Mouse (Mus musculus) heart, embryonic 15.5 days (tissue): ENCODE data around the gene Taf6l. TPM values are rescaled to one million over a fixed set of nuclear protein-coding genes. Genes with fewer than 3 reads are reported as not detected.
A peak's percentile ranks its signal among the peaks of the same experiment; 100 is the strongest.

Experiments
- ATAC-seq: fragments of 200-750 bp; cut with Nextera tagmentation; replicated peaks from 2 replicates; pipeline ENCODE4 v1.8.0; 2017; ENCODE audit warnings: low read depth, moderate TSS enrichment; ENCODE audit not compliant: insufficient number of reproducible peaks, insufficient read depth, low FRiP score
- H3K27ac ChIP-seq: fragments of 300-500 bp; sonication (generic); 2 replicates; pipeline ENCODE4 v1.5.1; 2015; ENCODE audit warnings: mild to moderate bottlenecking, inconsistent platforms
- H3K27me3 ChIP-seq: fragments of 300-500 bp; sonication (generic); 2 replicates; pipeline ENCODE4 v1.6.1; 2015; ENCODE audit warnings: inconsistent platforms
- H3K36me3 ChIP-seq: fragments of 300-500 bp; sonication (generic); 2 replicates; pipeline ENCODE4 v1.6.1; 2015; ENCODE audit warnings: mild to moderate bottlenecking, inconsistent platforms
- H3K4me1 ChIP-seq: fragments of 300-500 bp; sonication (generic); replicated peaks from 2 replicates; pipeline ENCODE4 v1.6.1; 2015; ENCODE audit warnings: inconsistent platforms
- H3K4me2 ChIP-seq: fragments of 300-500 bp; sonication (generic); 2 replicates; pipeline ENCODE4 v1.6.1; 2015; ENCODE audit warnings: inconsistent platforms, mild to moderate bottlenecking, moderate library complexity
- H3K4me3 ChIP-seq: fragments of 300-500 bp; sonication (generic); 2 replicates; pipeline ENCODE4 v1.5.1; 2015; ENCODE audit warnings: mild to moderate bottlenecking, inconsistent platforms
- H3K9ac ChIP-seq: fragments of 300-500 bp; sonication (generic); 2 replicates; pipeline ENCODE4 v1.6.1; 2015; ENCODE audit warnings: mild to moderate bottlenecking, inconsistent platforms
- H3K9me3 ChIP-seq: fragments of 300-500 bp; sonication (generic); replicated peaks from 2 replicates; pipeline ENCODE4 v1.6.1; 2016; ENCODE audit warnings: inconsistent platforms
- WGBS: fragments of 180-500 bp; shearing (Covaris S2); methylation state at CpG from one replicate; pipeline ENCODE4 v1.1.7; 2015; ENCODE audit warnings: mixed read lengths; 5-methylcytosine and 5-hydroxymethylcytosine counted together
- polyA plus RNA-seq: library from polyadenylated mRNA; unstranded; fragments of >200 nt; fragmentation: Nextera tagmentation; extraction: Ambion mirVana; gene quantifications from 2 replicates; pipeline ENCODE4 v1.2.1, GENCODE M21; 2015

Taf6l gene
- polyA plus RNA-seq: 15.4 and 18.8 TPM in 2 replicates

DNA sequence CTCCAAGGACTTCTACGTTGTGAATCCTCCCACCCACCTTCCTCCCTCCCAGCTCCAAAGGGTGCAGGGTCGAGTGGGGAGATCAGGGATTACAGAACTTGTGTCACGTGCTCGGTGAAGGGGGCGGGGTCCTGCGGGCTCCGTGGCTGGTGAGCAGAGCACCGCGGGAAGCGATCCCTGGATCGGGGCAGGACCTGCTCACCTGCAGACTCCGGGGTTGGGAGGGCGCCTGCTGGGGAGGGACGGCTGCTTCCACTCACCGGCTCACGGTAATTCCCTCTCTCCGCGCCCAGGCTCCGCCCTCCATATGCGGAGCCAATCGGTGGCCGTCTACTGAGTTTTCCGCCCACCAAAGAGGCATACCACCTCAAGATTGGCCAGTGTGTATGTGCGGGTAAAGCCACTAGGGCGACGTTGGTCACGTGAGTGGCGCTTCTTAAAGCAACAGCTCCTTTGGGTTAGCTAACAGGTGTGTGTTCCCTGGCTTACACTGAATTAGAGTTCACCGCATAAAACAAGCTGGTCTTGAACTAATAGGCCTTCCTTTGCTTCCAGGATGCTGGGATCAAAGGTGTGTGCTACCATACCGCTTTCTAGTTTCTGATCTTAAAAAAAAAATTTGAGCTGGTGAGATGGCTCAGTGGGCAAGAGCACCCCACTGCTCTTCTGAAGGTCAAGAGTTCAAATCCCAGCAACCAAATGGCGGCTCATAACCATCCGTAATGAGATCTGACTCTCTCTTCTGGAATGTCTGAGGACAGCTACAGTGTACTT lies at the start of gene Taf6l:
Taf6l (minus strand) TSS at position 410 of the 774 bp plus-strand sequence.
- peak within 1 kb of the TSS; percentile 76 for H3K4me3 ChIP-seq
- peak; percentile 98 for ATAC-seq
- H3K4me2 ChIP-seq: peak within 1 kb of the TSS; percentile 69
- peak within 1 kb of the TSS; percentile 83 for H3K27ac ChIP-seq
- WGBS: 1% methylated on average over 32 of the region's 32 CpGs
- peaks cover 12% of the 10 kb centered on the region for H3K4me1 ChIP-seq
- peak within 1 kb of the TSS; percentile 68 for H3K9ac ChIP-seq
- H3K27me3 ChIP-seq: no peaks in the 10 kb centered on the region
- no peaks in the 10 kb centered on the region for H3K9me3 ChIP-seq
- peaks cover 24% of the 10 kb centered on the region for H3K36me3 ChIP-seq

GRCm38 (mm10) chr19:8832971-8833370 lies 46.8 kb upstream of the Taf6l start:
- Histone ChIP-seq H3K27ac (no peak overlapping the region), H3K36me3 (peaks cover 70% of the 10 kb centered on the region), H3K4me3 (no peak overlapping the region), H3K4me1 (peaks cover 2% of the 10 kb centered on the region), H3K4me2 (no peak overlapping the region), H3K27me3 (no peaks in the 10 kb centered on the region), H3K9ac (no peak overlapping the region), H3K9me3 (no peaks in the 10 kb centered on the region)
- WGBS: 94% methylated on average over 4 of the region's 4 CpGs
- ATAC-seq: no peak

DNA sequence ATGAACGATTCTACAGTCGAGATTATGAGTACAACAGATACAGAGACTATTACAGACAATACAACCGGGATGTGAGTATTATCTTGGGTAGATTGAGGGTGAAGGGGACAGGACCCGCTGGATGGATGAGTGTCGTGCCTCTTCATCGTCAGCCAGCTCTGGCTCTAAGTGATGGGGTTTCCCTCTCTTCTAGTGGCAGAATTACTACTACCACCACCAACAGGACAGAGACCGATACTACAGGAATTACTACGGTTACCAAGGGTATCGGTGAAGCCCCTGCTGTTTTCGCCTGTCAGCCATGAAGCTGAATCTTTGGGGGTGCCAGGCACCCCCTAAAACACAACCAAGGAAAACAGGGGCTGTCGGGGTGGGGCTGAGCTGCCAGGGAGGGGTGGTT lies 45.0 kb upstream of the Taf6l start:
- Histone ChIP-seq H3K27ac (no peak overlapping the region), H3K9ac (no peak overlapping the region), H3K36me3 (peaks cover 87% of the 10 kb centered on the region), H3K4me2 (no peak overlapping the region), H3K27me3 (no peaks in the 10 kb centered on the region), H3K9me3 (no peaks in the 10 kb centered on the region), H3K4me3 (no peak overlapping the region), H3K4me1 (no peaks in the 10 kb centered on the region)
- 77% methylated on average over 11 of the region's 11 CpGs for WGBS
- no peak for ATAC-seq

DNA sequence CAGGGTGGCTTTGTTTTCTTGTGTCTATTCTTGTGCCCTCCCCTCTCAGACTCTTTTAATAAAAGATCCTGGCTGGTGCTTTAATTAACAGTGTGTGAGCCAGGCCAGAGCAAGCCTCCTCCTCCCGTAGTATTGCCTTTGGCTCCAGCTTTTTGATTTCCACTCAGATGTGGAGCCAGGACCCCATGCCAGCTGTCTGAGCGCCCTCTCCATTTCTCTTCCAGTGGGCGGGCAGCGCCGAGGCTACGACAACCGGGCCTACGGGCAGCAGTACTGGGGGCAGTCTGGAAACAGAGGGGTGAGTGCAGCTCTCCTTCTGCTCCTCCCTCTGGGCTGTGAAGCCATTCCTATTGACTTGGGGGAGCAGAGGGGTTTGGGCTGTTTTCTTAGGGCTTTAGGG lies 44.4 kb upstream of the Taf6l start:
- no peaks in the 10 kb centered on the region for H3K4me1 ChIP-seq
- ATAC-seq: no peak
- 89% methylated on average over 8 of the region's 8 CpGs for WGBS

GRCm38 (mm10) chr19:8829660-8830059 lies 43.4 kb upstream of the Taf6l start, which contains the start of gene AC129217.1:
TSS of gene AC129217.1 (plus strand) at chr19:8829773.
- ATAC-seq: no peak
- Histone ChIP-seq H3K36me3 (peaks cover 99% of the 10 kb centered on the region), H3K27me3 (no peaks in the 10 kb centered on the region), H3K4me3 (no peak within 1 kb of the TSS), H3K4me1 (no peaks in the 10 kb centered on the region), H3K9me3 (no peaks in the 10 kb centered on the region), H3K27ac (no peak within 1 kb of the TSS), H3K9ac (no peak within 1 kb of the TSS), H3K4me2 (no peak within 1 kb of the TSS)
- WGBS: 85% methylated on average over 8 of the region's 8 CpGs

More for the DNA sequence above, 44.4 kb upstream of the Taf6l start:
- Histone ChIP-seq H3K9me3 (no peaks in the 10 kb centered on the region), H3K27me3 (no peaks in the 10 kb centered on the region), H3K4me2 (no peak overlapping the region), H3K36me3 (peaks cover 93% of the 10 kb centered on the region), H3K4me3 (no peak overlapping the region), H3K9ac (no peak overlapping the region), H3K27ac (no peak overlapping the region)

GRCm38 (mm10) chr19:8822696-8823095 lies 36.5 kb upstream of the Taf6l start:
- WGBS: 67% methylated on average over 8 of the region's 8 CpGs
- Histone ChIP-seq H3K4me1 (peaks cover 25% of the 10 kb centered on the region), H3K27me3 (no peaks in the 10 kb centered on the region), H3K4me2 (peak overlapping the region; percentile 83), H3K9me3 (no peaks in the 10 kb centered on the region), H3K27ac (no peak overlapping the region), H3K4me3 (peak overlapping the region; percentile 20), H3K36me3 (peaks cover 49% of the 10 kb centered on the region), H3K9ac (peak overlapping the region; percentile 19; the same call in 1 of the 2 replicates)
- ATAC-seq: no peak

GRCm38 (mm10) chr19:8821146-8821545 lies 34.9 kb upstream of the Taf6l start:
- WGBS: 0% methylated on average over 7 of the region's 7 CpGs
- H3K4me3 ChIP-seq: peak overlapping the region; percentile 91
- H3K9me3 ChIP-seq: no peaks in the 10 kb centered on the region
- peaks cover 37% of the 10 kb centered on the region for H3K4me1 ChIP-seq
- H3K9ac ChIP-seq: peak overlapping the region; percentile 95
- peak overlapping the region; percentile 83 for H3K4me2 ChIP-seq
- peaks cover 33% of the 10 kb centered on the region for H3K36me3 ChIP-seq
- peak overlapping the region; percentile 99 for H3K27ac ChIP-seq
- no peaks in the 10 kb centered on the region for H3K27me3 ChIP-seq
- ATAC-seq: no peak

DNA sequence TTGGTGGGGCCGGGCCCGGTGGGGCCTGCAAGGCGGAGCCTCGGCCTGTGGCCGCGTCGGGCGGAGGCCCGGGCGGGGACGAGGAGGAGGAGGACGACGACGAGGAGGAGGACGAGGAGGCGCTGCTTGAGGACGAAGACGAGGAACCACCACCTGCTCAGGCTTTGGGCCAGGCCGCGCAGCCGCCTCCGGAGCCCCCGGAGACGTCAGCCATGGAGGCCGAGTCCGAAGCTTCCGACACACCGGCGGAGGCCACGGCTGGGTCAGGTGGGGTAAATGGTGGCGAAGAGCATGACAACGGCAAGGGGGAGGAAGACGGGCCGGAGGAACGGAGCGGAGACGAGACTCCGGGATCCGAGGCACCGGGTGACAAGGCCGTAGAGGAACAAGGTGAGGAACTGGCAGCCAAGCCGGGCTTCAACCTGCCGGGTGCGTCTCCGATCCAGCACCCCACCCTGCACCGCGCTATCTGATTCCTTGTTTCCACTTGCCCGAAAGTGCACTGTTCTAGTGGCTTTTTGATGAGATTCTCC lies 34.3 kb upstream of the Taf6l start:
- Histone ChIP-seq H3K9ac (peak overlapping the region; percentile 95), H3K4me3 (peak overlapping the region; percentile 91), H3K36me3 (peaks cover 30% of the 10 kb centered on the region), H3K27ac (peak overlapping the region; percentile 99), H3K27me3 (no peaks in the 10 kb centered on the region), H3K4me2 (peak overlapping the region; percentile 83), H3K9me3 (no peaks in the 10 kb centered on the region), H3K4me1 (peaks cover 37% of the 10 kb centered on the region)
- peak; percentile 8; the same call in 1 of the 2 replicates for ATAC-seq
- WGBS: under 1% methylated on average over 48 of the region's 48 CpGs

- Histone ChIP-seq H3K27me3 (no peaks in the 10 kb centered on the region), H3K4me3 (peak within 1 kb of the TSS; percentile 91), H3K4me2 (peak within 1 kb of the TSS; percentile 83), H3K36me3 (peaks cover 28% of the 10 kb centered on the region), H3K27ac (peak within 1 kb of the TSS; percentile 99), H3K9ac (peak within 1 kb of the TSS; percentile 95), H3K9me3 (no peaks in the 10 kb centered on the region), H3K4me1 (peaks cover 37% of the 10 kb centered on the region)
- ATAC-seq: peak; percentile 95
- WGBS: under 1% methylated on average over 81 of the region's 83 CpGs
Observed at GRCm38 (mm10) chr19:8819596-8820423, 33.6 kb upstream of the Taf6l start, which contains the start of gene Hnrnpul2. TSS of gene Hnrnpul2 (plus strand) at chr19:8820010.

DNA sequence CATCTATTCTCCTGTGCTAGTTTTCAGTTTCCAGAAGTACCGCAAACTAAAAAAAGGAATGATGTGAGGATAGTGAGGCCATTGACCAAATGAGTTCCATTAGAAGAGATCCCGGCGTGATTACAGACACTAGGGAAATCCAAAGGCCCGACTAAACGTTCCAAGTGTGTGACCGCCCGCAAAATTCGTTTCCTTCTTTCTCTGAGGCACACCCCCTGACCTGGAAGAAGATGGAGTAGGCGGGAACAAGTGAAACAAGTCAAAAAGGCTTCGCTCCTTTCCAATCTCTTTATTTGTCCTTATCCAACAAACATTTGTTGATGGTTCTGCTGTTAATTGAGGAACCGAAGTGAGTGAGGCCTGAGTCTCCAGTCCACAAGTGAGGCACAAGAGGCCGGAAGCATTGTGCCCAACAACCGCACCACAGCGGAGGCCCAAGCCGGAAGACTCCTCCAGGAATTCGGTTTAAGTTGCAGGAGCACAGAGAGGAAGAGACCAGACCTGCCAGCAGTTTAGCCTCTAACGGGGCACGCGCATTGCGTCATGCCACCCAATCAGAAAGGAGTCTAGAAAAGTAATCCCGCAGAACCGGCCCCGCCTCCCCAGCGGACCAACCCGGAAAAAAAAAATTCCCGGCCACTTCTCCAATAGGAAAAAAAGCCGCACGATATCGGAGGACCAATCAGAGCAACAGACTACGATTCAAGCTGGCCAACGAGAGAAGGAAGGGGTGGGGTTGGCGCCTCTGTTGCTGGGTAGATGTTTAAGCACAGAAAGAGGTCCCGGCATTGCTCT lies 32.8 kb upstream of the Taf6l start, which contains the start of gene Ttc9c:
Ttc9c (minus strand) TSS at position 533 of the 795 bp plus-strand sequence.
- H3K9ac ChIP-seq: peak within 1 kb of the TSS; percentile 95
- H3K36me3 ChIP-seq: peaks cover 20% of the 10 kb centered on the region
- H3K27me3 ChIP-seq: no peaks in the 10 kb centered on the region
- H3K4me3 ChIP-seq: peak within 1 kb of the TSS; percentile 91
- no peaks in the 10 kb centered on the region for H3K9me3 ChIP-seq
- ATAC-seq: peak; percentile 89
- H3K4me1 ChIP-seq: peaks cover 37% of the 10 kb centered on the region
- peak within 1 kb of the TSS; percentile 99 for H3K27ac ChIP-seq
- WGBS: under 1% methylated on average over 33 of the region's 33 CpGs
- H3K4me2 ChIP-seq: peak within 1 kb of the TSS; percentile 83
